Mouse (Mus musculus) kidney, adult 2 months (tissue): ENCODE measurements around the gene Zfp821. TPM values are rescaled to one million over a fixed set of nuclear protein-coding genes. Genes with fewer than 3 reads are reported as not detected.
A peak's percentile ranks its signal among the peaks of the same experiment; 100 is the strongest.

Experiments used
- DNase-seq: peaks from one replicate; pipeline ENCODE4 v3.0.0; 2021
- H3K27ac ChIP-seq: fragments of 200-500 bp; 2 replicates; pipeline ENCODE4 v1.5.1; 2012; ENCODE audit warnings: low read depth, low read length, control low read depth, inconsistent platforms; ENCODE audit not compliant: insufficient read depth
- H3K27me3 ChIP-seq: fragments of 200-500 bp; replicated peaks from 2 replicates; pipeline ENCODE4 v1.6.1; 2012; ENCODE audit warnings: mild to moderate bottlenecking, moderate library complexity, low read length, inconsistent platforms; ENCODE audit not compliant: control insufficient read depth, insufficient read depth
- H3K36me3 ChIP-seq: fragments of 200-500 bp; 2 replicates; pipeline ENCODE4 v1.6.1; 2012; ENCODE audit warnings: mild to moderate bottlenecking, moderate library complexity, low read length, inconsistent platforms; ENCODE audit not compliant: control insufficient read depth, insufficient read depth
- H3K4me1 ChIP-seq: fragments of 200-500 bp; 2 replicates; pipeline ENCODE4 v1.6.1; 2011; ENCODE audit warnings: low read length; ENCODE audit not compliant: control insufficient read depth, insufficient read depth
- H3K4me3 ChIP-seq: fragments of 200-500 bp; 2 replicates; pipeline ENCODE4 v1.5.1; 2011; ENCODE audit warnings: mild to moderate bottlenecking, low read depth, low read length, control low read depth; ENCODE audit not compliant: insufficient read depth
- CTCF ChIP-seq: fragments of 200-500 bp; conservative IDR thresholded peaks from 2 replicates; pipeline ENCODE4 v1.5.1; 2011; ENCODE audit warnings: low read depth, mild to moderate bottlenecking, control low read depth, low read length, moderate library complexity, mixed read lengths; ENCODE audit not compliant: insufficient read depth, insufficient read length
- POLR2A ChIP-seq: fragments of 200-500 bp; IDR thresholded peaks from one replicate; pipeline ENCODE4 v1.6.1; 2011; ENCODE audit warnings: low read depth, low read length, control low read depth
- WGBS: fragments of 180-500 bp; shearing (Covaris S2); methylation state at CpG from one replicate; pipeline ENCODE4 v1.1.7; 2018; 5-methylcytosine and 5-hydroxymethylcytosine counted together
- polyA plus RNA-seq: library from polyadenylated mRNA; depleted of rRNA; stranded (reverse); fragments of >200 nt; gene quantifications from 2 replicates; pipeline ENCODE4 v1.2.3, GENCODE M21; 2012

Gene Zfp821
- polyA plus RNA-seq, 1 experiment: 10.7 TPM

- H3K4me1 ChIP-seq: no peaks in the 10 kb centered on the region
- H3K36me3 ChIP-seq: peaks cover 1% of the 10 kb centered on the region; the same call in 1 of the 2 replicates
- no peak for DNase-seq
- no peak overlapping the region for H3K4me3 ChIP-seq
- no peak overlapping the region for H3K27ac ChIP-seq
- no peak for TF ChIP-seq CTCF
- TF ChIP-seq POLR2A: no peak
- WGBS: 93% methylated on average over 5 of the region's 5 CpGs
- H3K27me3 ChIP-seq: no peaks in the 10 kb centered on the region
These were observed 9.6 kb downstream of the Zfp821 start for GRCm38 (mm10) chr8:109714961-109715360.

- DNase-seq: peak; percentile 83
- H3K27me3 ChIP-seq: no peaks in the 10 kb centered on the region
- peaks cover 8% of the 10 kb centered on the region for H3K4me1 ChIP-seq
- H3K27ac ChIP-seq: peak overlapping the region; percentile 57
- peaks cover 5% of the 10 kb centered on the region for H3K36me3 ChIP-seq
- 43% methylated on average over 3 of the region's 3 CpGs for WGBS
- H3K4me3 ChIP-seq: no peak overlapping the region
- TF ChIP-seq POLR2A (no peak), CTCF (no peak)
These were observed 19.8 kb downstream of the Zfp821 start for GRCm38 (mm10) chr8:109725106-109725505.

- H3K36me3 ChIP-seq: no peaks in the 10 kb centered on the region
- no peak overlapping the region for H3K27ac ChIP-seq
- H3K4me3 ChIP-seq: no peak overlapping the region
- TF ChIP-seq POLR2A: no peak
- TF ChIP-seq CTCF: no peak
- H3K4me1 ChIP-seq: no peaks in the 10 kb centered on the region
- H3K27me3 ChIP-seq: no peaks in the 10 kb centered on the region
- WGBS: 68% methylated on average over 3 of the region's 3 CpGs
- DNase-seq: no peak
These were observed 25.7 kb downstream of the Zfp821 start for GRCm38 (mm10) chr8:109731012-109731411.

- no peak overlapping the region for H3K27ac ChIP-seq
- WGBS: 37% methylated on average over 3 of the region's 3 CpGs
- DNase-seq: peak; percentile 51
- no peaks in the 10 kb centered on the region for H3K27me3 ChIP-seq
- peaks cover 5% of the 10 kb centered on the region; the same call in 1 of the 2 replicates for H3K4me1 ChIP-seq
- TF ChIP-seq CTCF (no peak), POLR2A (no peak)
- H3K36me3 ChIP-seq: no peaks in the 10 kb centered on the region
- H3K4me3 ChIP-seq: no peak overlapping the region
These were observed 28.7 kb downstream of the Zfp821 start for GRCm38 (mm10) chr8:109734018-109734417.

GRCm38 (mm10) chr8:109736819-109737218 lies 31.5 kb downstream of the Zfp821 start:
- Histone ChIP-seq H3K36me3 (no peaks in the 10 kb centered on the region), H3K27me3 (no peaks in the 10 kb centered on the region), H3K27ac (peak overlapping the region; percentile 41; the same call in 1 of the 2 replicates), H3K4me1 (peaks cover 5% of the 10 kb centered on the region; the same call in 1 of the 2 replicates), H3K4me3 (peak overlapping the region; percentile 98)
- WGBS: 2% methylated on average over 8 of the region's 8 CpGs
- peak; percentile 6 for DNase-seq
- TF ChIP-seq CTCF (no peak), POLR2A (no peak)

GRCm38 (mm10) chr8:109737237-109738048 lies 32.1 kb downstream of the Zfp821 start, which contains the start of gene Atxn1l:
Atxn1l (minus strand) TSS chr8:109737739.
- Histone ChIP-seq H3K36me3 (no peaks in the 10 kb centered on the region), H3K27ac (peak within 1 kb of the TSS; percentile 59), H3K4me1 (peaks cover 5% of the 10 kb centered on the region; the same call in 1 of the 2 replicates), H3K4me3 (peak within 1 kb of the TSS; percentile 98), H3K27me3 (no peaks in the 10 kb centered on the region)
- WGBS: under 1% methylated on average over 58 of the region's 59 CpGs
- DNase-seq: peak; percentile 88
- TF ChIP-seq POLR2A (no peak), CTCF (peak; percentile 50)

GRCm38 (mm10) chr8:109738049-109738380 lies 32.7 kb downstream of the Zfp821 start:
- peak overlapping the region; percentile 59; the same call in 1 of the 2 replicates for H3K27ac ChIP-seq
- no peak for DNase-seq
- TF ChIP-seq POLR2A (no peak), CTCF (no peak)
- peaks cover 5% of the 10 kb centered on the region; the same call in 1 of the 2 replicates for H3K4me1 ChIP-seq
- H3K36me3 ChIP-seq: no peaks in the 10 kb centered on the region
- H3K27me3 ChIP-seq: no peaks in the 10 kb centered on the region
- H3K4me3 ChIP-seq: peak overlapping the region; percentile 98
- 68% methylated on average over 1 of the region's 1 CpGs for WGBS
